Mouse (Mus musculus): ENCODE results near the gene Clec2d. TPM values are rescaled to one million over a fixed set of nuclear protein-coding genes. Genes with fewer than 3 reads are reported as not detected.

Gene Clec2d
- polyA plus RNA-seq (2012; rRNA removed) = 4.5 and 4.9 TPM in 2 replicates

DNA sequence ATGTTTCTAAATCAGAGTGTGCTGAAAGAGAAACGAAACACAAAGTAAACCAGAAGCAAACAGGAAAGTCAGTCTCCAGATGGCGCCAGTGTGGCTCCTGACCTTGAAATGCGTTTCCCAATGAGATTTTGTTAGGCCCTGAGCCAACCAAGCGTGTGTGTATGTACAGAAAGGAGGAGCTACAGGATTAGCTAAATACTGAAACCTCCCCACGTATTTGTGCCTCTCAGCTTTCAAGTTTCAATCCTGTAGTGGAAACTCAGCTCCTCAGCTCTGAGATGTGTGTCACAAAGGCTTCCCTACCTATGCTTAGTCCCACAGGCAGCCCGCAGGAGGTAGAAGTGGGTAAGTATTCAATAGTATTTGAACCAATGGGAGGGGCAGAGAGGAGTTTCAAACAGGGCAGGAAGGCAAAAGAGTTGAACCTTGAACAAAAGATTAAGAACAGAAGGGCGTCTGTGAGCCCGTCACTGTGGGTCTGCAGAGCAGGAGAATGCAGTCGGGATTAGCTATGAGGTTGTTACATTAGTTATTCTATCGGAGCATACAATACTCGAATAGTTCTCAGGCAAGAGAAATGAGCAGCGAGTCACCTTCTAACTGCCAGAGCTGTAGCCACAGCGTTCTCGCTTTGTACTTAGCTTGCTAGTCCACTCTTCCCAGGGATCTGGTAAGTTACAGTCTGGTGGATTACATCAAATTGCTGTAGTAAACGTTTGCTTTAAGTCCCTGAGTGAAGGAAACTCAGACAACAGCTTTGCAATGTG, at the start of gene Clec2d:
Gene Clec2d (plus strand): TSS at position 213 of the 767 bp plus-strand sequence.
- Histone ChIP-seq H3K27me3 (ENCODE audit: control insufficient read depth, insufficient read depth, low read length) (no peaks in the 10 kb centered on the region), H3K4me1 (ENCODE audit: control insufficient read depth, insufficient read depth, low read length) (no peaks in the 10 kb centered on the region), H3K36me3 (ENCODE audit: control insufficient read depth, insufficient read depth, low read length) (no peaks in the 10 kb centered on the region), H3K4me3 (ENCODE audit: control insufficient read depth, low read depth, low read length) (peak within 1 kb of the TSS; percentile 69), H3K27ac (ENCODE audit: control insufficient read depth, insufficient read depth, low read depth, low read length) (peak within 1 kb of the TSS; percentile 88)
- no peak for TF ChIP-seq POLR2A (IDR thresholded peaks at IDR 0.05; ENCODE audit: control insufficient read depth, low read depth, low read length)
- TF ChIP-seq CTCF (IDR thresholded peaks at IDR 0.05; ENCODE audit: control insufficient read depth, insufficient read depth, insufficient replicate concordance, low read depth, low read length) = no peak; the same call in 1 of the 2 replicates

- Histone ChIP-seq H3K4me3 (ENCODE audit: control insufficient read depth, low read depth, low read length) (no peak overlapping the region), H3K4me1 (ENCODE audit: control insufficient read depth, insufficient read depth, low read length) (no peaks in the 10 kb centered on the region), H3K27ac (ENCODE audit: control insufficient read depth, insufficient read depth, low read depth, low read length) (no peak overlapping the region), H3K36me3 (ENCODE audit: control insufficient read depth, insufficient read depth, low read length) (no peaks in the 10 kb centered on the region), H3K27me3 (ENCODE audit: control insufficient read depth, insufficient read depth, low read length) (no peaks in the 10 kb centered on the region)
- TF ChIP-seq POLR2A (IDR thresholded peaks at IDR 0.05; ENCODE audit: control insufficient read depth, low read depth, low read length) = no peak
- no peak for TF ChIP-seq CTCF (IDR thresholded peaks at IDR 0.05; ENCODE audit: control insufficient read depth, insufficient read depth, insufficient replicate concordance, low read depth, low read length)
Measured at GRCm38 (mm10) chr6:129132604-129133341, 47.6 kb upstream of the Clec2d start.

DNA sequence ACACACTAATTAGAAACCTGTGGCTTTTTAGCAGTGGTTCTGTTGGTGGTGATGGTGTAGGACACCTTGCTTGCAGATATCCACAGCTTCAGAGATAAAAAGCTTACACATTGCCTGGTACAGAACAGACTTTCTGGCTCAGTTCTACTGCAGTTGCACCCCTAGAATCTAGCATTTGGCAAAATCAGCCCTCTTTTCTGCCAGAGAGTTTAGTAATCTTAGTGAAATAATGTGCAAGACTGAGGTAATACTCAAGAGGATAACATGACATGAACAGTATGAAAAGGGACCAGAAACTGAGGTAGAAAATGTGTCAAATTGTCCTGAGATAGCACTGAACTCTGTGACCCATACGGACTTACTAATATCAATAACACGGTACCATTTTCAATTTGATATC, 33.6 kb upstream of the Clec2d start:
- H3K27ac ChIP-seq (ENCODE audit: control insufficient read depth, insufficient read depth, low read depth, low read length) = no peak overlapping the region
- no peaks in the 10 kb centered on the region for H3K27me3 ChIP-seq (ENCODE audit: control insufficient read depth, insufficient read depth, low read length)
- no peak for TF ChIP-seq CTCF (IDR thresholded peaks at IDR 0.05; ENCODE audit: control insufficient read depth, insufficient read depth, insufficient replicate concordance, low read depth, low read length)
- no peak for TF ChIP-seq POLR2A (IDR thresholded peaks at IDR 0.05; ENCODE audit: control insufficient read depth, low read depth, low read length)
- H3K4me3 ChIP-seq (ENCODE audit: control insufficient read depth, low read depth, low read length) = no peak overlapping the region
- no peaks in the 10 kb centered on the region for H3K4me1 ChIP-seq (ENCODE audit: control insufficient read depth, insufficient read depth, low read length)
- no peaks in the 10 kb centered on the region for H3K36me3 ChIP-seq (ENCODE audit: control insufficient read depth, insufficient read depth, low read length)

GRCm38 (mm10) chr6:129160103-129160502, 20.3 kb upstream of the Clec2d start:
- Histone ChIP-seq H3K4me3 (ENCODE audit: control insufficient read depth, low read depth, low read length) (no peak overlapping the region), H3K36me3 (ENCODE audit: control insufficient read depth, insufficient read depth, low read length) (no peaks in the 10 kb centered on the region), H3K27ac (ENCODE audit: control insufficient read depth, insufficient read depth, low read depth, low read length) (no peak overlapping the region), H3K4me1 (ENCODE audit: control insufficient read depth, insufficient read depth, low read length) (no peaks in the 10 kb centered on the region), H3K27me3 (ENCODE audit: control insufficient read depth, insufficient read depth, low read length) (no peaks in the 10 kb centered on the region)
- no peak for TF ChIP-seq CTCF (IDR thresholded peaks at IDR 0.05; ENCODE audit: control insufficient read depth, insufficient read depth, insufficient replicate concordance, low read depth, low read length)
- TF ChIP-seq POLR2A (IDR thresholded peaks at IDR 0.05; ENCODE audit: control insufficient read depth, low read depth, low read length) = no peak

DNA sequence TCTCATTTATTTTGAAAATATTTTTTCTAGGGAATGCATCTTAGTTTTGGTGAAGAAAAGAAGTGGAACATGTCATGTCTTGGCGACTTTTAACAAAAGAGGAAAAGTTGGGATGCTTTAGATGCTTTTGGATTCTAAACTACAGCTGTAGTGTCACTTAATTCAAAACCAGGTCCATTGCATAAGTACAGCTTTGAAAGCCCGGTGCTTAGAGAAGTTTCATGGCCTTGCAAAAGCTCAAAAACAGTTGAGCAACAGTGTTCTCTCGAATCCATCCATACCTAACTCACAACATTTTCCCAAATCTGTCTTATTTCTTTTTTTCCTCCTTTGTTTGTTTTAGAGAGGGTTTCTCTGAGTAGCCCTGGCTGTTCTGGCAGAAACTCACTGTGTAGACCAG, 19.3 kb upstream of the Clec2d start:
- Histone ChIP-seq H3K4me1 (ENCODE audit: control insufficient read depth, insufficient read depth, low read length) (no peaks in the 10 kb centered on the region), H3K27me3 (ENCODE audit: control insufficient read depth, insufficient read depth, low read length) (no peaks in the 10 kb centered on the region), H3K4me3 (ENCODE audit: control insufficient read depth, low read depth, low read length) (no peak overlapping the region), H3K27ac (ENCODE audit: control insufficient read depth, insufficient read depth, low read depth, low read length) (no peak overlapping the region), H3K36me3 (ENCODE audit: control insufficient read depth, insufficient read depth, low read length) (no peaks in the 10 kb centered on the region)
- no peak for TF ChIP-seq POLR2A (IDR thresholded peaks at IDR 0.05; ENCODE audit: control insufficient read depth, low read depth, low read length)
- no peak for TF ChIP-seq CTCF (IDR thresholded peaks at IDR 0.05; ENCODE audit: control insufficient read depth, insufficient read depth, insufficient replicate concordance, low read depth, low read length)

DNA sequence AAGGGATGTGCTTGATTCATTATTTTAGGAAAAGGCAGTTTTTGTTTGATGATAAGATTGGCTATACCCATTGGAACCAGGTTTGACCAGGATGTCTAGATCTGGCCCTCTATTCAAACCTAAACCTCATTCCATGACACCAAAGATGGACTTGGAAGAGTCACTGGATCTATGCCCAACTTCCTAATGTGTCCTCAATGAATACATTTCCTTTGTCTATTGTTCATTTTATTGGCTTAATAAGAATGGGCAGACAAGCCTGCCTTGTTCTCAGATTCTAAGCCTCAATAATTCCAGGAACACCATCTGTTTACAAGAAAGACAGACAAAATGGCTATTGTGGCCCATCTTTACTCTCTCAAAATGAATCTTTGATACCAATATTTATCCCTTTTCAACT, 18.5 kb upstream of the Clec2d start:
- H3K4me3 ChIP-seq (ENCODE audit: control insufficient read depth, low read depth, low read length) = no peak overlapping the region
- no peaks in the 10 kb centered on the region for H3K4me1 ChIP-seq (ENCODE audit: control insufficient read depth, insufficient read depth, low read length)
- H3K27me3 ChIP-seq (ENCODE audit: control insufficient read depth, insufficient read depth, low read length) = no peaks in the 10 kb centered on the region
- TF ChIP-seq POLR2A (IDR thresholded peaks at IDR 0.05; ENCODE audit: control insufficient read depth, low read depth, low read length) (no peak), CTCF (IDR thresholded peaks at IDR 0.05; ENCODE audit: control insufficient read depth, insufficient read depth, insufficient replicate concordance, low read depth, low read length) (no peak)
- H3K27ac ChIP-seq (ENCODE audit: control insufficient read depth, insufficient read depth, low read depth, low read length) = no peak overlapping the region
- no peaks in the 10 kb centered on the region for H3K36me3 ChIP-seq (ENCODE audit: control insufficient read depth, insufficient read depth, low read length)

GRCm38 (mm10) chr6:129162587-129163159, 17.7 kb upstream of the Clec2d start:
- H3K36me3 ChIP-seq (ENCODE audit: control insufficient read depth, insufficient read depth, low read length) = no peaks in the 10 kb centered on the region
- H3K4me1 ChIP-seq (ENCODE audit: control insufficient read depth, insufficient read depth, low read length) = no peaks in the 10 kb centered on the region
- H3K4me3 ChIP-seq (ENCODE audit: control insufficient read depth, low read depth, low read length) = no peak overlapping the region
- TF ChIP-seq CTCF (IDR thresholded peaks at IDR 0.05; ENCODE audit: control insufficient read depth, insufficient read depth, insufficient replicate concordance, low read depth, low read length) (no peak), POLR2A (IDR thresholded peaks at IDR 0.05; ENCODE audit: control insufficient read depth, low read depth, low read length) (no peak)
- no peaks in the 10 kb centered on the region for H3K27me3 ChIP-seq (ENCODE audit: control insufficient read depth, insufficient read depth, low read length)
- H3K27ac ChIP-seq (ENCODE audit: control insufficient read depth, insufficient read depth, low read depth, low read length) = no peak overlapping the region
